23 mouse cellular contexts compared by ENCODE assay signal in the genomic region with DNA sequence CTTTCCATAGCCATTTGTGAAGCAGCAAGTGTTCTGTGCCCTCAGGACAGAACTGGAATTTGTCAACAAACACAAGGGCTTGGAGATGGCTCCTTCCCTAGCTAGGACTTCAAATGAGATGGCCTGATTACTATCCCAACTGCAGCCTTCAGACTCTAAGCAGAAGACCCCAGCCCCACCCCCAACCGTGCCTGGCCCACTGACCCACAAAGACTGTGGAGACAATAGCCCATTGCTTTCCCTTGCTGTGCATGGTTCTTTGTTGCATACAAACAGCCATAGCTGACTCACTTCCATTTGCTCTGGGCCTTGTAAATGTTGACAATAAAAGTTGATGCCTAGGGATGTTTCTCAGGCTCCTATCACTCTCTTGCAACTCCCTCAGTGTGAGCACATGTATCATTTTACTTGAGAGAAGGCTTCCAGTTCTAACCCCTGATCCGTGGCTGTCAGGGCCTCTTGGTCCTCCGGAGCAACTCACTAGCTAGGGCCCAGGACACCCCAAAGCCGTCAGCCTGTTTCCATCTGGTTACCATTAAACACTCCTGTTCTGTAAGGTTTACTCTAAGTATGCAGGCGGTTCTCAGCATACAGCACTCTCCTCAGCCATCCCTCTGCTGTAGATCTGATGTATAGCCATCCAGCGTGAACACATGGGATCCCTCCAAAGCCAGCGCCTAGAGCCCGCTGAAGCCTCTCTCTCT. TPM values are rescaled to one million over a fixed set of nuclear protein-coding genes. Genes with fewer than 3 reads are reported as not detected.
DNase-seq lines count a peak whose midpoint lies in the region; ATAC-seq lines count a peak whose summit lies in the region.
"Had no signal": no experiment of that assay in that cellular context is flagged by ENCODE, and none has a peak within 500 bp of the region (broad histone marks: within the 10 kb centered on the region; RNA-seq: fewer than 3 reads in every experiment).

No protein-coding gene starts in this region.

- 81% methylated on average over 8 of the region's 8 CpGs for WGBS in liver, embryonic 13.5 days (ENCODE audit: insufficient replicate concordance)
- WGBS in limb, embryonic 10.5 days, result 42% methylated on average over 8 of the region's 8 CpGs

- H3K9me3 ChIP-seq in liver, embryonic 13.5 days (replicated peaks), result no peaks in the 10 kb centered on the region
- H3K9me3 ChIP-seq in limb, embryonic 10.5 days (replicated peaks), result no peaks in the 10 kb centered on the region
- H3K9me3 ChIP-seq: forebrain, embryonic 13.5 days; kidney, embryonic 15.5 days; liver, embryonic 15.5 days had no signal

- no peak for ATAC-seq in liver, embryonic 13.5 days (ENCODE audit: low read depth)
- ATAC-seq: forebrain, embryonic 13.5 days; hindbrain, embryonic 16.5 days; intestine, embryonic 16.5 days; lung, postnatal 0 days had no signal

- peaks cover 8% of the 10 kb centered on the region; the same call in 1 of the 2 replicates for H3K36me3 ChIP-seq in liver, embryonic 13.5 days
- peaks cover 8% of the 10 kb centered on the region; the same call in 1 of the 2 replicates for H3K36me3 ChIP-seq in limb, embryonic 10.5 days

- H3K4me3 ChIP-seq in liver, embryonic 13.5 days (replicated peaks), result no peak overlapping the region
- no peak overlapping the region for H3K4me3 ChIP-seq in limb, embryonic 10.5 days
- H3K4me3 ChIP-seq: forebrain, embryonic 13.5 days; kidney, embryonic 15.5 days; liver, embryonic 15.5 days; myocyte had no signal

- H3K27ac ChIP-seq in liver, embryonic 13.5 days, result peak overlapping the region; percentile 76; the same call in 1 of the 2 replicates
- peak overlapping the region; percentile 59; the same call in 1 of the 2 replicates for H3K27ac ChIP-seq in limb, embryonic 10.5 days
- H3K27ac ChIP-seq: forebrain, embryonic 13.5 days; kidney, embryonic 15.5 days had no signal

- H3K27me3 ChIP-seq in liver, embryonic 13.5 days, result no peaks in the 10 kb centered on the region
- H3K27me3 ChIP-seq in limb, embryonic 10.5 days (ENCODE audit: low read depth, poor library complexity, severe bottlenecking), result no peaks in the 10 kb centered on the region
- H3K27me3 ChIP-seq: forebrain, embryonic 13.5 days; kidney, embryonic 15.5 days; liver, embryonic 15.5 days; Patski had no signal

- DNase-seq in embryo, embryonic 10.5 days (ENCODE audit: low spot score), result peak; percentile 39
- DNase-seq in embryo, embryonic 10 days (ENCODE audit: low spot score), result no peak
- no peak for DNase-seq in liver, embryonic 13.5 days
- DNase-seq in liver, result no peak
- DNase-seq in limb, embryonic 10.5 days (ENCODE audit: low spot score), result no peak
- peak; percentile 62 for DNase-seq in retina, postnatal 1 day
- DNase-seq in spleen, postnatal 10 days (ENCODE audit: low spot score in 2 of 2), result no peak
- no peak for DNase-seq in testis, postnatal 14 days (ENCODE audit: low spot score)
- DNase-seq: adrenal gland, adult 8-10 months; cerebellum, adult 8-10 months; gastrocnemius, postnatal 25 days; heart, postnatal 10 days; midbrain, embryonic 14.5 days; right cerebral cortex, postnatal 4 days; thymus, postnatal 14 days had no signal

- H3K9ac ChIP-seq in liver, embryonic 13.5 days, result no peak overlapping the region
- H3K9ac ChIP-seq: forebrain, embryonic 13.5 days; kidney, embryonic 15.5 days had no signal

- H3K4me1 ChIP-seq in liver, embryonic 13.5 days (replicated peaks), result peaks cover 31% of the 10 kb centered on the region
- H3K4me1 ChIP-seq in limb, embryonic 10.5 days, result peaks cover 26% of the 10 kb centered on the region
- H3K4me1 ChIP-seq: forebrain, embryonic 13.5 days; kidney, embryonic 15.5 days had no signal

- no peak overlapping the region for H3K4me2 ChIP-seq in liver, embryonic 13.5 days
- H3K4me2 ChIP-seq: forebrain, embryonic 13.5 days; kidney, embryonic 15.5 days; liver, embryonic 15.5 days had no signal

RNA-seq across cellular contexts. Expression of a gene that starts 52.9 kb away (rescaled TPM):
- polyA plus RNA-seq in liver, embryonic 13.5 days (2015; fragmentation: Nextera tagmentation; extraction: Ambion mirVana), result 9.9 and 11.4 TPM in 2 replicates
- polyA plus RNA-seq in limb, embryonic 10.5 days (2016; fragmentation: Nextera tagmentation; extraction: Ambion mirVana), result 13.2 and 14.7 TPM in 2 replicates

RNA-seq across cellular contexts. Expression of a gene that starts 53.6 kb away (rescaled TPM):
- polyA plus RNA-seq in liver, embryonic 13.5 days (2015; fragmentation: Nextera tagmentation; extraction: Ambion mirVana), result not detected in 2 replicates
- polyA plus RNA-seq in limb, embryonic 10.5 days (2016; fragmentation: Nextera tagmentation; extraction: Ambion mirVana), result not detected in 2 replicates
- polyA plus RNA-seq: liver, embryonic 15.5 days; myocyte had no signal

Comparison
In these comparisons a context has a peak if more than half of its experiments do, and no peak if none do; other contexts are left out.
1. DNase-seq: peak in embryo, embryonic 10.5 days (single experiment) and retina, postnatal 1 day (single experiment); none in embryo, embryonic 10 days (single experiment), liver, embryonic 13.5 days (single experiment), liver (single experiment), limb, embryonic 10.5 days (single experiment), spleen, postnatal 10 days (0 of 2) and testis, postnatal 14 days (single experiment).